Mouse (Mus musculus) colon, adult 2 months (tissue): ENCODE data around the gene Sfxn2. TPM values are rescaled to one million over a fixed set of nuclear protein-coding genes. Genes with fewer than 3 reads are reported as not detected.

ENCODE experiments used
- polyA plus RNA-seq: library from polyadenylated mRNA; depleted of rRNA; stranded (reverse); fragments of >200 nt; gene quantifications from 2 replicates; pipeline ENCODE4 v1.2.3, GENCODE M21; 2012; rRNA removed

Gene Sfxn2
- 2.0 and 3.0 TPM in 2 replicates for polyA plus RNA-seq

DNA sequence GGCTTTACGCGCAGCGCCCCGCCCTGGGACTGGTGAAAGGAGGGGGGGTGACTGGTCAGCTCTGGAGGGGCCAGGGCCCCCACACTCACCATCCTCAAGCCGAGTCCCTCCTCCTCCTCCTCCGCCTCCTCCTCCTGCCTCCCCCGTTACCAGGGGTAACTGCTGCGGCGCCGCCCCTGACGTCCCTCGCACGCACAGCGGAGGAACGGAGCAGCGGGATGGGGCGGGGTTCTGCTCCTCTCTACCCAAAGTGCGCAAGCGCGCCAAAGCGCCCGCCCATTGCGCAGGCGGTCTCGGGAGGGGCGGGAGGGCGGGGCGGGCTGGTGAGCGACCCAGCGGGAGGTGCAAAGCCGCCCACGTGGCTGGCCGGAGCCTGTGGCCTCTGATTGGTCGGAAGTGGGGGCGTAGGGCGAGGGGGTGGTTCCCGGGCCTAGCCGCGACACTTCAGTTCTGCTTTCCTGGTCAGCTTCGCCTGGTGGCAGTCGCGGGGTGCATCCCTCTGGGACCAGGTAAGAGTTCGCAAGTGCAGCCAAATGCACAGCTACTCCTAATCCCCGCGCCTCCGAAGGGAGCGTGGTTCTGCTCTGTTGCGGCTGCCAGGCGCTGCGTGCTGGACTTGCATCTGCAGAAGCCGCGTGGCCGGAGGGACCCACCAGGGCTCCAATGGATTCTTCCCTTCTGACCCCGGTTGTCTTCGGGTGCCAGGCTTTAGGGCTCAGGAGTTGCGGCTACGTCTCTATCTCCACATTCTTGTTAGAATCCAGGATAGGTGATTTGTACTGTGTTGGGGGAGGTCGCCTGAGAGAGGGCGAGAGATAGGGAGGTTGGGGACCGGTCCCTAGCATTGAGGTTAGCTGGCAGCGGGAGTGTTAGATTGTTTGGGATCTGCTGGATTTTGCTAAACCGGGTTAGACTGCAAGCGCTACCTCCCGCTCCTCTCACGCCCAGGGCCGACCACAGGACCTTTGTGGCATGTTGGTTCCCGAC is at the start of gene Sfxn2, which contains the start of gene Arl3:
TSS of gene Sfxn2 (plus strand) at position 415 of the 987 bp plus-strand sequence.
TSS of gene Arl3 (minus strand) at position 248 of the 987 bp plus-strand sequence.

DNA sequence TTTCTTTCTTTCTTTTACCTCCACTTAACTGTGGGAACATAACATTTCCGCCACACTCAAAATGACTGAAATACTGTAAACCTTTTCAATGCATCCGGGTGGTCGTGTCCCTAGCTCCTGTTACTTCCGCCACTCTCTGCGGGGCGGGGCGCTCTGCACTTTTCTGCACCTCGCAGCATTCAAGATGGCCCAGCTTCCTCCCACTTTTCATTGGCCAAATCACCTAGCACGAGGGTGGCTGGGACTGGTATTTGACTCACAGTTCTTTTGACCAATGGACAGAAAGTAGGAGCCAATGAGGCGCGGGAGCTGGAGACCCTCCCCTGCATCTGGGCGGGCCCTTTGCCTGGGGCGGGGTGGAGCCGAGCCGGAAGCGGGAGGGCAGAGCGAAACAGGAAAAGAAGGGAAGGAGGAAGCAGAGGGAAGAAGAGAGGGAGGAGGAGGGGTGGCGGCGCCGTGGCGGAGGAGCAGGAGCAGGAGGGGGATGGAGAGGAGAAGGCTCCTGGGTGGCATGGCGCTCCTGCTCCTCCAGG is 25.6 kb downstream of the Sfxn2 start, which contains the start of gene Wbp1l:
TSS of gene Wbp1l (plus strand) at position 365 of the 533 bp plus-strand sequence.

Other genes with a start within 250 kb of the Sfxn2 start
- 84.9 and 95.3 TPM in 2 replicates for gene Psd, start 246.2 kb upstream of the Sfxn2 start, polyA plus RNA-seq
- gene Fbxl15, start 245.2 kb upstream of the Sfxn2 start, polyA plus RNA-seq, result 42.0 and 49.5 TPM in 2 replicates
- 48.1 and 49.4 TPM in 2 replicates for gene Cuedc2, start 234.7 kb upstream of the Sfxn2 start, polyA plus RNA-seq
- gene Mfsd13a, start 232.2 kb upstream of the Sfxn2 start, polyA plus RNA-seq, result 91.0 and 119 TPM in 2 replicates
- 20.5 and 25.8 TPM in 2 replicates for gene 2310034G01Rik, start 223.1 kb upstream of the Sfxn2 start, polyA plus RNA-seq
- gene Actr1a, start 177.6 kb upstream of the Sfxn2 start, polyA plus RNA-seq, result 76.8 and 91.6 TPM in 2 replicates
- gene Sufu, start 176.5 kb upstream of the Sfxn2 start, polyA plus RNA-seq, result 10.0 and 10.6 TPM in 2 replicates
- gene Trim8, start 71.7 kb upstream of the Sfxn2 start, polyA plus RNA-seq, result 50.9 and 54.0 TPM in 2 replicates
- 6.5 and 7.5 TPM in 2 replicates for gene Arl3, start 167 bp upstream of the Sfxn2 start, polyA plus RNA-seq
- gene Wbp1l, start 25.7 kb downstream of the Sfxn2 start, polyA plus RNA-seq, result 45.0 and 50.1 TPM in 2 replicates
- not detected in 2 replicates for gene Cyp17a1, start 99.8 kb downstream of the Sfxn2 start, polyA plus RNA-seq
- 2.1 and 2.2 TPM in 2 replicates for gene Borcs7, start 116.5 kb downstream of the Sfxn2 start, polyA plus RNA-seq
- gene As3mt, start 134.1 kb downstream of the Sfxn2 start, polyA plus RNA-seq, result 9.5 and 11.1 TPM in 2 replicates
- 7.2 and 11.4 TPM in 2 replicates for gene Cnnm2, start 188.2 kb downstream of the Sfxn2 start, polyA plus RNA-seq